Mouse (Mus musculus): ENCODE data around the gene Arhgap18. TPM values are rescaled to one million over a fixed set of nuclear protein-coding genes. Genes with fewer than 3 reads are reported as not detected.
A peak's percentile ranks its signal among the peaks of the same experiment; 100 is the strongest.

Arhgap18 gene
- polyA plus RNA-seq, 1 experiment from 2014 or later = 10.0 TPM

GRCm38 (mm10) chr10:26761991-26762903 lies 9.0 kb downstream of the Arhgap18 start:
- Histone ChIP-seq H3K27ac (no peak overlapping the region), H3K36me3 (no peaks in the 10 kb centered on the region), H3K27me3 (ENCODE audit: insufficient read depth, poor library complexity, severe bottlenecking) (no peaks in the 10 kb centered on the region), H3K4me1 (replicated peaks) (0 out of 2 replicates have a peak, but pooled peaks cover 4% of the 10 kb centered on the region), H3K4me3 (no peak overlapping the region), H3K9me3 (no peaks in the 10 kb centered on the region)
- DNase-seq (ENCODE audit: low spot score) = no peak
- WGBS = 75% methylated on average over 9 of the region's 9 CpGs

- Histone ChIP-seq H3K4me3 (no peak overlapping the region), H3K36me3 (no peaks in the 10 kb centered on the region), H3K27ac (no peak overlapping the region), H3K27me3 (ENCODE audit: insufficient read depth, poor library complexity, severe bottlenecking) (no peaks in the 10 kb centered on the region), H3K9me3 (no peaks in the 10 kb centered on the region), H3K4me1 (replicated peaks) (no peaks in the 10 kb centered on the region)
- 89% methylated on average over 3 of the region's 3 CpGs for WGBS
- DNase-seq (ENCODE audit: low spot score) = no peak
Measured at GRCm38 (mm10) chr10:26767196-26767595, 14.0 kb downstream of the Arhgap18 start.

GRCm38 (mm10) chr10:26768943-26769342 lies 15.7 kb downstream of the Arhgap18 start:
- Histone ChIP-seq H3K27ac (no peak overlapping the region), H3K36me3 (no peaks in the 10 kb centered on the region), H3K4me3 (no peak overlapping the region), H3K9me3 (no peaks in the 10 kb centered on the region), H3K4me1 (replicated peaks) (peaks cover 15% of the 10 kb centered on the region), H3K27me3 (ENCODE audit: insufficient read depth, poor library complexity, severe bottlenecking) (no peaks in the 10 kb centered on the region)
- 86% methylated on average over 2 of the region's 2 CpGs for WGBS
- no peak for DNase-seq (ENCODE audit: low spot score)

- H3K4me3 ChIP-seq = no peak overlapping the region
- WGBS = 83% methylated on average over 8 of the region's 8 CpGs
- H3K27me3 ChIP-seq (ENCODE audit: insufficient read depth, poor library complexity, severe bottlenecking) = no peaks in the 10 kb centered on the region
- H3K27ac ChIP-seq = no peak overlapping the region
- H3K36me3 ChIP-seq = no peaks in the 10 kb centered on the region
- H3K9me3 ChIP-seq = no peaks in the 10 kb centered on the region
- no peak for DNase-seq (ENCODE audit: low spot score)
- H3K4me1 ChIP-seq (replicated peaks) = peaks cover 18% of the 10 kb centered on the region
Measured at GRCm38 (mm10) chr10:26770035-26770434, 16.8 kb downstream of the Arhgap18 start.

GRCm38 (mm10) chr10:26771938-26772623 lies 18.9 kb downstream of the Arhgap18 start:
- Histone ChIP-seq H3K27me3 (ENCODE audit: insufficient read depth, poor library complexity, severe bottlenecking) (no peaks in the 10 kb centered on the region), H3K27ac (peak overlapping the region; percentile 89), H3K36me3 (no peaks in the 10 kb centered on the region), H3K4me1 (replicated peaks) (peaks cover 18% of the 10 kb centered on the region), H3K4me3 (peak overlapping the region; percentile 64), H3K9me3 (no peaks in the 10 kb centered on the region)
- DNase-seq (ENCODE audit: low spot score) = peak; percentile 88
- WGBS = 8% methylated on average over 15 of the region's 15 CpGs

- no peaks in the 10 kb centered on the region for H3K9me3 ChIP-seq
- DNase-seq (ENCODE audit: low spot score) = peak; percentile 41
- no peaks in the 10 kb centered on the region for H3K27me3 ChIP-seq (ENCODE audit: insufficient read depth, poor library complexity, severe bottlenecking)
- H3K4me1 ChIP-seq (replicated peaks) = peaks cover 18% of the 10 kb centered on the region
- H3K4me3 ChIP-seq = peak overlapping the region; percentile 64
- H3K36me3 ChIP-seq = no peaks in the 10 kb centered on the region
- 2% methylated on average over 22 of the region's 22 CpGs for WGBS
- H3K27ac ChIP-seq = peak overlapping the region; percentile 89
Measured at GRCm38 (mm10) chr10:26772624-26773540, 19.7 kb downstream of the Arhgap18 start.

- H3K4me3 ChIP-seq = peak overlapping the region; percentile 64
Measured at GRCm38 (mm10) chr10:26773541-26773940, 20.3 kb downstream of the Arhgap18 start.

GRCm38 (mm10) chr10:26774266-26774665 lies 21.0 kb downstream of the Arhgap18 start:
- Histone ChIP-seq H3K27me3 (ENCODE audit: insufficient read depth, poor library complexity, severe bottlenecking) (no peaks in the 10 kb centered on the region), H3K4me3 (peak overlapping the region; percentile 6; the same call in 1 of the 2 replicates), H3K4me1 (replicated peaks) (peaks cover 18% of the 10 kb centered on the region), H3K9me3 (no peaks in the 10 kb centered on the region), H3K36me3 (no peaks in the 10 kb centered on the region), H3K27ac (no peak overlapping the region)
- 64% methylated on average over 1 of the region's 1 CpGs for WGBS
- no peak for DNase-seq (ENCODE audit: low spot score)

More at GRCm38 (mm10) chr10:26773541-26773940, 20.3 kb downstream of the Arhgap18 start:
- Histone ChIP-seq H3K36me3 (no peaks in the 10 kb centered on the region), H3K4me1 (replicated peaks) (peaks cover 18% of the 10 kb centered on the region), H3K27me3 (ENCODE audit: insufficient read depth, poor library complexity, severe bottlenecking) (no peaks in the 10 kb centered on the region), H3K9me3 (no peaks in the 10 kb centered on the region), H3K27ac (no peak overlapping the region)
- 52% methylated on average over 5 of the region's 5 CpGs for WGBS
- no peak for DNase-seq (ENCODE audit: low spot score)

GRCm38 (mm10) chr10:26776443-26776842 lies 23.2 kb downstream of the Arhgap18 start:
- no peaks in the 10 kb centered on the region for H3K27me3 ChIP-seq (ENCODE audit: insufficient read depth, poor library complexity, severe bottlenecking)
- no peak overlapping the region for H3K27ac ChIP-seq
- H3K9me3 ChIP-seq = no peaks in the 10 kb centered on the region
- H3K4me1 ChIP-seq (replicated peaks) = peaks cover 18% of the 10 kb centered on the region
- no peak overlapping the region for H3K4me3 ChIP-seq
- no peaks in the 10 kb centered on the region for H3K36me3 ChIP-seq
- no peak for DNase-seq (ENCODE audit: low spot score)

- no peaks in the 10 kb centered on the region for H3K9me3 ChIP-seq
- 80% methylated on average over 3 of the region's 3 CpGs for WGBS
- no peak for DNase-seq (ENCODE audit: low spot score)
- H3K27ac ChIP-seq = no peak overlapping the region
- H3K4me3 ChIP-seq = no peak overlapping the region
- no peaks in the 10 kb centered on the region for H3K36me3 ChIP-seq
- no peaks in the 10 kb centered on the region for H3K4me1 ChIP-seq (replicated peaks)
- H3K27me3 ChIP-seq (ENCODE audit: insufficient read depth, poor library complexity, severe bottlenecking) = no peaks in the 10 kb centered on the region
Measured at GRCm38 (mm10) chr10:26780581-26780980, 27.4 kb downstream of the Arhgap18 start.

GRCm38 (mm10) chr10:26789680-26790079 lies 36.5 kb downstream of the Arhgap18 start:
- no peaks in the 10 kb centered on the region for H3K4me1 ChIP-seq (replicated peaks)
- H3K9me3 ChIP-seq = no peaks in the 10 kb centered on the region
- no peak overlapping the region for H3K27ac ChIP-seq
- 89% methylated on average over 2 of the region's 2 CpGs for WGBS
- H3K36me3 ChIP-seq = no peaks in the 10 kb centered on the region
- no peak overlapping the region for H3K4me3 ChIP-seq
- no peaks in the 10 kb centered on the region for H3K27me3 ChIP-seq (ENCODE audit: insufficient read depth, poor library complexity, severe bottlenecking)
- DNase-seq (ENCODE audit: low spot score) = no peak

GRCm38 (mm10) chr10:26791810-26792209 lies 38.6 kb downstream of the Arhgap18 start:
- H3K4me1 ChIP-seq (replicated peaks) = no peaks in the 10 kb centered on the region
- H3K36me3 ChIP-seq = no peaks in the 10 kb centered on the region
- DNase-seq (ENCODE audit: low spot score) = no peak
- WGBS = 84% methylated on average over 3 of the region's 3 CpGs
- H3K9me3 ChIP-seq = no peaks in the 10 kb centered on the region
- no peaks in the 10 kb centered on the region for H3K27me3 ChIP-seq (ENCODE audit: insufficient read depth, poor library complexity, severe bottlenecking)
- no peak overlapping the region for H3K4me3 ChIP-seq
- no peak overlapping the region for H3K27ac ChIP-seq

Measured in hindbrain, embryonic 10.5 days (tissue).